Mouse (Mus musculus): ENCODE measurements at regions not wholly inside any gene's neighbourhood (a gene's known extent, or its start where the extent isn't known, plus 50 kb on each side); places are given as distances from the start of the nearest gene placed in this dataset.

GRCm38 (mm10) chr11:19822991-19823390, 101.2 kb upstream of the Spred2 start:
- TF ChIP-seq CTCF (IDR thresholded peaks at IDR 0.05; ENCODE audit: low read depth) (no peak), EP300 (IDR thresholded peaks at IDR 0.05; ENCODE audit: low read depth) (no peak)
